Mouse (Mus musculus) cerebellum, postnatal 10 days (tissue): ENCODE measurements at regions not wholly inside any gene's neighbourhood (a gene's known extent, or its start where the extent isn't known, plus 50 kb on each side); places are given as distances from the start of the nearest gene placed in this dataset.

Source experiments
- DNase-seq, 2 experiments: peaks; one replicate each; pipeline ENCODE4 v3.0.0; 2021; ENCODE audit warnings: mixed read lengths in 2 of 2

- peak in 1 of 2 experiments; percentile 28 for DNase-seq
Measured at GRCm38 (mm10) chr8:26892380-26892779, 84.7 kb upstream of the Zfp703 start.

- no peak for DNase-seq
Measured at GRCm38 (mm10) chr8:26895867-26896266, 81.3 kb upstream of the Zfp703 start.

- DNase-seq, result no peak
Measured at GRCm38 (mm10) chr8:26903289-26903688, 73.8 kb upstream of the Zfp703 start.

DNA sequence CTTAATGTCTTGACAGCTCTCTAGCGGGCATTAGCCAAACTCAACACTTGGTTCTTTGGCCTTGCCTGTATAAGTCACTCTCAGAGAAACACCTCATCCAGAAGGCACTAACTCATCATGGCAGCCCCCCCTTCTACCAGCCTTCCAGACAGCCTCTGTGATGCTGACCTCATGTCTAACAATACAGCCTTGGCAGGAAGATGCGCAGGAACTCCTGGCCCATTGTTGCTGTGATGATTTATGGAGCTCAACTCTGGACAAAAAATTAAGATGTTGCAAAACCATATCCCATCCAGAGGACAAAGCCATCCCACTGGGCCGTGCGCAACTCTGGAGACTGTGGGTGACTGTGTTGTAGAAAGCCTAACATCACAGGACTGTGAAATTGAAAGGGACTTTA, 70.9 kb upstream of the Zfp703 start:
- no peak for DNase-seq

DNA sequence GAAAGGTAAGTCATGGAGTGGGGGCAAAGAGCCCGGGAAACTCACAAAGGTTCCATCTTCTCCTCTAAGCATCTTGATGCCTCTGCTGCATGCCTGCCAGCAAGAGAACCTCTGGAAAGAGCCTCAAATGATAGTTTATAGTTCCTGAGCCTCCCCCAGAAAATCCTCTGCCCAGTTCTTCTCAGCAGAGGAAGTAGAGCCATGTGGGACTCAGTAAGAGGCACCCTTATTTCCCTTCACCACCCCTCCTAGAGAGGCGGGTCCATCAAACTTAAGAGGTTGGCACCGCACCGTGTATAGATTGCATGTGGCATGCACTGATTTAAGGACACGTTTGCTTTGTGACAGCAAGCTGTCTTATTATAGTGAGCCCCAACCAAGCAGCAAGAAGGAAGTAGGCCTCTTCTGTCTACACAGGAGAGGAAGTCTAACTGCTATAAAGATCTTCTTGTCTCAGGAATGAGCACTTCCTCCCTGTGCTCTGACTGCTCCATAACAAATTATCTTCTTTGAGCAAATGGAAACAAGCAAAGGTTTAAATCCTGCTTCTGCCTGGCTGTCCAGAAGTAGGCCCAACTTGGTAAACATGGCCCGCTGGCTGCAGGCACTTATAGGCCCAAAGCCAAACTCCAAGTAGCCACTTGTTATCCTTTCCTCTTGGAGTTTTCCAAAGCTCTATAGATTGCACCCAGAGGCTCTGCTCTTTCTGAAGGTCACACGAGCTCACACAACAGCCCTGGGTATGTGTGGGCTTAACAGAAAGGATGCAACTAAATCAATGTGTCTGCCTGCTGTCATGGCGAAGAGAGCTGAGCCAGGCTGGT, 69.6 kb upstream of the Zfp703 start:
- DNase-seq, result no peak

DNA sequence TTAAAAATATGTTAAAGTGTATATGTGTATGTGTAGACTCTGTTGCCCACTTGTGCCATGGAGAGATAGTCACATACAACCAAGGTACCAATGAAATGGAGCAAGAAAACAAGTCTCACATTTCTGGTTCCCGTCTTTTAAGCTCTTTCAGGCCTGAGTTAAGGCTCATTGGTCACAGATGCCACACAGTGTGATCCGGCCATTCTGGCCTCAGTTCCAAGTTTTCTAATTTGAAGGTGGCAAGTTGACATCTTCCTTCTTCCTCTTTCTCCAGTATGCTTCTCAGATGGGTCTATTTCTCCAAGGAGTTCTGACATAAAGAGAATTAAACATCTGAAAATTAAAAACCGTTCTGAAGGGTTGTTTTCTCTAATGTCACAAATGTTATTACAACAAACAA, 66.9 kb upstream of the Zfp703 start:
- peak; percentile 61 to 65 for DNase-seq

- no peak for DNase-seq
Measured at GRCm38 (mm10) chr8:26913562-26914529, 63.3 kb upstream of the Zfp703 start.

DNA sequence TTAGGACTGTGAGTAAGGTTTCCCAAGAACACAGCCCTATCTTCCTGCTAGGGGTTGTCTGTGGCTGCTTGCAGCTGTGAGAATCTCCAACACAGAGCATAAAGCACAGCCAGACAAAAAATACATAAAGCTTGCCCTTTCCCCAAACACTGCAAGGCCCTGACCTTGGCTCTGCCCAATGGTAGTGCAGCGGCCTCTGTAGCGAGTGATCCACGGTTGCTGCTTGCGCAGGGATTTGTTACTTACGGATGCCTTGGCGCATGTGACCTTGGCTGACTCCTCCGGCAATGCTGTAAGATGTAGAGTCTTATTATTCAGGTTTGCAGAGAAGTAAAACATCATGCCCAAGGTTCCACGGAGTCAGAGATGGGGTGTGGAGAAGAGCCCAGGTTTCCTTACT, 61.4 kb upstream of the Zfp703 start:
- no peak for DNase-seq

GRCm38 (mm10) chr8:26921531-26922177, 55.5 kb upstream of the Zfp703 start:
- no peak for DNase-seq

DNA sequence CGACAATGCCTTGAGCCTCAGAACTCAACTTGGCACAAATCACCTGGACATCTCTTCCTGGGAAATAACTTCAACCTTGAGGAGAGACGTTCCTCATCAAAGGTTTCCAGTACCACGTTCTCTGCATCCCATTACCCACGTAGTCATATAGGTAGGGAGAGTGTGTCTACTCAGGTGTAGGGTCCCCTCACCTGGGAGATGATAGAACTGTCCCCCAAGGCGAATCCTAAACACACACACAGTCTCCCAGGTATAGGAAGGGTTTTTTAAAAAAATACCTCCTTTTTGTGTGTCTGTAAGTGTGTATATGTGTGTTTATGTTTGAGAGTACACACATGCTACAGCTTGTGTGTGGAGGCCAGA, 55.0 kb upstream of the Zfp703 start:
- no peak for DNase-seq

GRCm38 (mm10) chr8:26923166-26923565, 54.0 kb upstream of the Zfp703 start:
- DNase-seq, result no peak
